Mouse (Mus musculus) olfactory bulb, adult 2 months (tissue): Measurements from ENCODE around the gene Bcl2l12.

Experiments used
- CTCF ChIP-seq: fragments of 200-500 bp; IDR thresholded peaks from 2 replicates; pipeline ENCODE4 v1.5.1; 2012; ENCODE audit warnings: low read depth, mild to moderate bottlenecking, low read length, moderate library complexity; ENCODE audit not compliant: insufficient read depth
- POLR2A ChIP-seq: fragments of 200-500 bp; IDR thresholded peaks from 2 replicates; pipeline ENCODE4 v1.6.1; 2012; ENCODE audit warnings: mild to moderate bottlenecking, low read depth, low read length, moderate library complexity; ENCODE audit not compliant: insufficient read depth

DNA sequence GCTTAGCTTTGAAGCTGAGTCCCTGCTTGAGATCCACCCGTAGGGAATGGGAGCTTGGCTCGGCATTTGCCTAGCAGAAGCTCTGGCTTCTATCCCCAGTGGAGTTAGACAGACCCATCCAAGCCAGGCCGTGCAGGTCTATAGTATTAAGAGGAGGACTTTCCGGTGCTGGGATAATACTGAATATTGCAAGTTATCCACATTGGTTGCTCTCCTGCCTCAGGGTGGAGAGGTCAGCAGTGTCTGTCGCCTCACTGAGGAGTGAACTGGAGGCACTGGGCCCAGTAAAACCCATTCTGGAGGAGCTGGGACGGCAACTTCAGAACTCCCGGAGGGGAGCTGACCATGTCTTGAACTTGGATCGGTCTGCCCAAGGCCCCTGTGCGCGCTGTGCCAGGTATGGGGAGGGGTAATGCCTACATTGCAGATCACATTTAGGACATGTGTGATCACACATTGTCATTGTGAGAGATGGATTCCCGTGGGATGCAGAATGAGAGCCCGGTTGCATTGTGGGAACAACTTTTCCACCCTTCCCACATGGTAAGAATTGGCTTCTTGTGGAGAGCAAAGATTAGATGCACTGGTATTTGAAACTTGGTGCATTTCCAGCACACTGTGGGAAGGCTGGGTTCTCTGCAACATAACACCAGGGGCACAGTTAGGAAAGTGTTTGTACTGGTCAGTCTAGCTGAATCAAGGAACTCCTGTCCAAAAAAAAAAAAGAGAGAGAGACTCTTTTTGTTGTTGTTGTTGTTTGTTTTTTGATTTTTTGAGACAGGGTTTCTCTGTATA is 44.2 kb downstream of the Bcl2l12 start:
- TF ChIP-seq CTCF (no peak), POLR2A (no peak)
